Mouse (Mus musculus): ENCODE measurements around the gene Csnk2a1.

- no peak for TF ChIP-seq CTCF (IDR thresholded peaks at IDR 0.05; ENCODE audit: low read depth, low read length)
- TF ChIP-seq POLR2A (IDR thresholded peaks at IDR 0.05; ENCODE audit: extremely low read depth, insufficient read depth, low read length): no peak
These were observed 98.2 kb downstream of the Csnk2a1 start for GRCm38 (mm10) chr2:152324842-152325241.
